Mouse (Mus musculus) brain, embryonic 14.5 days (tissue): Measurements from ENCODE around the gene Map4k4. TPM values are rescaled to one million over a fixed set of nuclear protein-coding genes. Genes with fewer than 3 reads are reported as not detected.
A peak's percentile ranks its signal among the peaks of the same experiment; 100 is the strongest.

Experiments
- DNase-seq: peaks from one replicate; pipeline ENCODE4 v3.0.0-alpha.2; 2011; ENCODE audit warnings: low read depth
- CTCF ChIP-seq: fragments of 200-500 bp; IDR thresholded peaks from 2 replicates; pipeline ENCODE4 v1.5.1; 2012; ENCODE audit warnings: inconsistent platforms, mild to moderate bottlenecking, moderate library complexity, borderline replicate concordance; ENCODE audit not compliant: insufficient read depth, insufficient read length; ENCODE audit errors: extremely low read depth
- POLR2A ChIP-seq: fragments of 200-500 bp; IDR thresholded peaks from 2 replicates; pipeline ENCODE4 v1.6.1; 2012; ENCODE audit warnings: mild to moderate bottlenecking, inconsistent platforms, borderline replicate concordance; ENCODE audit not compliant: poor library complexity, insufficient read depth, insufficient read length, severe bottlenecking; ENCODE audit errors: extremely low read depth
- polyA plus RNA-seq: library from polyadenylated mRNA; depleted of rRNA; stranded (reverse); fragments of >200 nt; gene quantifications from 2 replicates; pipeline ENCODE4 v1.2.3, GENCODE M21; 2012

The Map4k4 gene
- polyA plus RNA-seq, 1 experiment: 424 TPM

- DNase-seq: no peak
- no peak for TF ChIP-seq POLR2A
- TF ChIP-seq CTCF: no peak
Measured at GRCm38 (mm10) chr1:40027116-40027620, 126.5 kb downstream of the Map4k4 start.

- DNase-seq: no peak
- TF ChIP-seq POLR2A (no peak), CTCF (no peak)
Measured at GRCm38 (mm10) chr1:40028207-40028998, 127.7 kb downstream of the Map4k4 start.

GRCm38 (mm10) chr1:40029597-40029996, 128.9 kb downstream of the Map4k4 start:
- no peak for DNase-seq
- TF ChIP-seq POLR2A (no peak), CTCF (no peak)

- no peak for TF ChIP-seq CTCF
- TF ChIP-seq POLR2A: no peak
- DNase-seq: no peak
Measured at GRCm38 (mm10) chr1:40030287-40030975, 129.7 kb downstream of the Map4k4 start.

- TF ChIP-seq POLR2A (no peak), CTCF (no peak)
- DNase-seq: no peak
Measured at GRCm38 (mm10) chr1:40030976-40031356, 130.3 kb downstream of the Map4k4 start.

DNA sequence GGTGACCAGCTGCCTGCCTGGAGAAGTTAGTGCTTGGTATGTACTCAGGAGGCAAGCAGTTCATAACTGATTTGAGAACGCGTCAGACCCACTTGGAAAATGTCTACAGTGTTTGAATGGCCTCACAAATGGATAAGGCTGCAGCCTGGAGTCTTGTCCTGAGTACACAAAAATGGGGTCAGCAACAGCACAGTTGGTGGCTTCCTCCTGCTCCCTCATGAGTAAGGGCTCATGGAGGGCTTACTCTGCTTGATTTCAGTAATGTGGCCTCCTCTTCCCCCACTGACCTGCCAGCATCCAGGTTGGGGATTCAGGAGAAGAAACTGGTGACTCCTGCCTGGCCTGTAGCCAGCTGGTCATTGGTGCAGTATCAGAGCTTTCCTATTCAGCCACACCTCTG, 130.9 kb downstream of the Map4k4 start:
- no peak for DNase-seq

GRCm38 (mm10) chr1:40033315-40033714, 132.6 kb downstream of the Map4k4 start:
- no peak for DNase-seq
- TF ChIP-seq POLR2A (no peak), CTCF (no peak)

More for the DNA sequence above, 130.9 kb downstream of the Map4k4 start:
- TF ChIP-seq POLR2A (no peak), CTCF (no peak)

DNA sequence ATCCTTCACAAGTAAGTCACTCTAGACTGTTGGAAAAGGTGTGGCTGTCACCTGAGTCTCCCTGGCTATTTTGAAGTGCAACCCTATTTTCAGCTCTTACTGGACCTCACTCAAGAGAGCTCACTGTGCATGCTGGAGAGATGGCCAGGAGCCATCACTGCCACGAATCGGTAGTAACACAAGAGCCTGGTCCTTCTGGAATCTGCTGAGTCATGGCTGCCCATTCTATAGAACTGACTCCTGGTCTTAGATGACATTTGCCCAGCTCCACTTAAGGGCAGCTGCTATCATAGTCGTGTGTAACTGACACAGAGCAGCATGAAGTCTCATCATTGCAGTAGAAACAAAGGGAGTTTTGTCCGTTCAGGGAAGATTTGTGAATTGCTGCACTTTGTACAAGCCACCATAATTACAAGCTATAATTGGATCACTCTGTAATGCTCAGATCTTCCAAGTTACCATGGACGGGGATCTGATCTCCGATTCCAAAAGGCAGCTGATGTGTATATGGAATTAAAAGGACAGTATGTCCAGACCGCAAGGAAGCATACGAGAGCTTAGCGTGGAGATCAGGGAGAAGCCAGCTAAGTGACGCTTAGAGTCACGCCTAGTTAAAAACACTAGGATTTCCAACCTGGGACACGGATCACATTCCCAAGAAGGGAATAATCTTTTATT, 133.2 kb downstream of the Map4k4 start:
- DNase-seq: peak; percentile 28
- TF ChIP-seq POLR2A: no peak
- TF ChIP-seq CTCF: no peak

- DNase-seq: no peak
- TF ChIP-seq CTCF: no peak
- TF ChIP-seq POLR2A: no peak
Measured at GRCm38 (mm10) chr1:40037831-40038230, 137.1 kb downstream of the Map4k4 start.

GRCm38 (mm10) chr1:40045686-40046085, 145.0 kb downstream of the Map4k4 start:
- TF ChIP-seq POLR2A (no peak), CTCF (no peak)

GRCm38 (mm10) chr1:40046600-40046999, 145.9 kb downstream of the Map4k4 start:
- DNase-seq: no peak
- TF ChIP-seq POLR2A (no peak), CTCF (no peak)

More at GRCm38 (mm10) chr1:40045686-40046085, 145.0 kb downstream of the Map4k4 start:
- no peak for DNase-seq

GRCm38 (mm10) chr1:40051157-40051556, 150.4 kb downstream of the Map4k4 start:
- TF ChIP-seq CTCF: no peak
- TF ChIP-seq POLR2A: no peak
- DNase-seq: no peak

GRCm38 (mm10) chr1:40052156-40052555, 151.4 kb downstream of the Map4k4 start:
- no peak for TF ChIP-seq CTCF
- no peak for TF ChIP-seq POLR2A
- no peak for DNase-seq

- no peak for DNase-seq
- TF ChIP-seq POLR2A (no peak), CTCF (no peak)
Measured at GRCm38 (mm10) chr1:40053071-40053470, 152.4 kb downstream of the Map4k4 start.

- no peak for DNase-seq
- TF ChIP-seq CTCF (no peak), POLR2A (no peak)
Measured at GRCm38 (mm10) chr1:40055051-40055450, 154.3 kb downstream of the Map4k4 start.
